Mouse (Mus musculus) kidney, adult 2 months (tissue): ENCODE data around the gene Gm4792. TPM values are rescaled to one million over a fixed set of nuclear protein-coding genes. Genes with fewer than 3 reads are reported as not detected.

Experiments used
- DNase-seq: peaks from one replicate; pipeline ENCODE4 v3.0.0; 2021
- H3K27ac ChIP-seq: fragments of 200-500 bp; 2 replicates; pipeline ENCODE4 v1.5.1; 2012; ENCODE audit warnings: low read depth, low read length, control low read depth, inconsistent platforms; ENCODE audit not compliant: insufficient read depth
- H3K27me3 ChIP-seq: fragments of 200-500 bp; replicated peaks from 2 replicates; pipeline ENCODE4 v1.6.1; 2012; ENCODE audit warnings: mild to moderate bottlenecking, moderate library complexity, low read length, inconsistent platforms; ENCODE audit not compliant: control insufficient read depth, insufficient read depth
- H3K36me3 ChIP-seq: fragments of 200-500 bp; 2 replicates; pipeline ENCODE4 v1.6.1; 2012; ENCODE audit warnings: mild to moderate bottlenecking, moderate library complexity, low read length, inconsistent platforms; ENCODE audit not compliant: control insufficient read depth, insufficient read depth
- H3K4me1 ChIP-seq: fragments of 200-500 bp; 2 replicates; pipeline ENCODE4 v1.6.1; 2011; ENCODE audit warnings: low read length; ENCODE audit not compliant: control insufficient read depth, insufficient read depth
- H3K4me3 ChIP-seq: fragments of 200-500 bp; 2 replicates; pipeline ENCODE4 v1.5.1; 2011; ENCODE audit warnings: mild to moderate bottlenecking, low read depth, low read length, control low read depth; ENCODE audit not compliant: insufficient read depth
- CTCF ChIP-seq: fragments of 200-500 bp; conservative IDR thresholded peaks from 2 replicates; pipeline ENCODE4 v1.5.1; 2011; ENCODE audit warnings: low read depth, mild to moderate bottlenecking, control low read depth, low read length, moderate library complexity, mixed read lengths; ENCODE audit not compliant: insufficient read depth, insufficient read length
- POLR2A ChIP-seq: fragments of 200-500 bp; IDR thresholded peaks from one replicate; pipeline ENCODE4 v1.6.1; 2011; ENCODE audit warnings: low read depth, low read length, control low read depth
- WGBS: fragments of 180-500 bp; shearing (Covaris S2); methylation state at CpG from one replicate; pipeline ENCODE4 v1.1.7; 2018; 5-methylcytosine and 5-hydroxymethylcytosine counted together
- polyA plus RNA-seq: library from polyadenylated mRNA; depleted of rRNA; stranded (reverse); fragments of >200 nt; gene quantifications from 2 replicates; pipeline ENCODE4 v1.2.3, GENCODE M21; 2012; rRNA removed

Gene Gm4792
- polyA plus RNA-seq, 1 experiment = not detected

DNA sequence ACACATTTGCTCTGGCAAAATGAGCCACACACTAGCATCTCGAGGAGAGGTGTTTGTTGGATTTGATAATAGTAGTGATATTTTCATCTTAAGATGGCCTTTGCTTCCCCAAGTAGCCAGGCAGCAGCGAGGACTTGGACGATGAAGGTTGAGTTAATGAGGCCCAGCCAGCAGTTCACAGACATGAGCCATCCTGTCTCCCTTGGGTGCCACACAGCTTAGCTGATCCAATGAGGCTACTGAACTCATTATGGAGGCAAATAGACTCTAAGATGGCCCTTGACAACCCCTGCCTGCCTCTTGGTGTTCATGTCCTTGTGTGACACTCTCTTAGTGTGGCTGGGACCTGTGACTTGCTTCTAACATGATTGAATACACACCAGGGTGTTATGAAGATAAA, 43.7 kb downstream of the Gm4792 start:
- TF ChIP-seq POLR2A (no peak), CTCF (no peak)
- Histone ChIP-seq H3K4me3 (no peak overlapping the region), H3K27ac (no peak overlapping the region), H3K36me3 (no peaks in the 10 kb centered on the region), H3K4me1 (no peaks in the 10 kb centered on the region), H3K27me3 (no peaks in the 10 kb centered on the region)
- 62% methylated on average over 3 of the region's 3 CpGs for WGBS
- DNase-seq = no peak

GRCm38 (mm10) chr10:94253260-94253807, 45.2 kb downstream of the Gm4792 start:
- no peaks in the 10 kb centered on the region for H3K4me1 ChIP-seq
- no peaks in the 10 kb centered on the region for H3K27me3 ChIP-seq
- H3K4me3 ChIP-seq = no peak overlapping the region
- no peaks in the 10 kb centered on the region for H3K36me3 ChIP-seq
- WGBS = 47% methylated on average over 17 of the region's 17 CpGs
- no peak overlapping the region for H3K27ac ChIP-seq
- no peak for TF ChIP-seq POLR2A
- no peak for TF ChIP-seq CTCF
- DNase-seq = no peak

DNA sequence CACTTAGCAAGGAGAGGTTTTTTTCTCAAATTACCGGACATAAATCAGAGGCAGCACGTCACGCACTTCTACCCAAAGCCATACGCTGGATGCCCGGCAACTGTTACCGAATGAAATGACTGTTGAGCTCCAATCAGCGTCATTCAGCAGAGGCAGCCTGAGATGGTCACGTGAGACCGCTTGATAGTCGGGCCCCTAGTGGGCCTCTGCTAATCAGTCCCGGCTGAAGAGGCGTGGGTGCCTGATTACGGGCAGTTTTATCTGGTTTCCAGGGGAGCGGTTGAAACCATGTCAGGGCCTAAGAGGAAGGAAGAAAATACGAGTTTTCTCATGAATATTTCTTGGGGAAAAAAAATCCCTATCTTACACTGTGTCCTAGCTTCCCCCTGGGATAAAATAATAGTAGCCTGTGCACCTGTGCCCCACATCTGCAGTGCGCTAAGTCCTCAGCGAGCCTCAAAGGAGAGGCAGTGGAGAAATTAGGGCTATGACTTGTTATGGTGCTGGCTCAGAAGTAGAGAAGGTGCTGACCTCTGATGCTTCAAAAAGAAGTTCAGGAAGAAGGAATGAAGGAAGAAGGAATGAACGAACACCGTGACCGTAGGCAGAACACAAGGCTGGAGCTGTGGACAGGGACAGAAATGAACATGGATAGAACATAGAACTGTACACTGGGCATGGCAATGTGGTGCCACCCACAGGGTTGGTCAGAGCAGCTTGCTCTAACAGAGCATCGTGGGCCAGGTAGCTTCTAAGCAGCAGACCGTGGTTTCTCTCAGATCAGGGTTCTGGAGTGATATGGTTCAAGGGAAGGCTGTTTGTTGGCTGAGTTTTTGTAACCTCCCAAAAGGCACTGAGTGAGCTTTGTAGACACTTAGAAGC, 48.7 kb downstream of the Gm4792 start:
- 36% methylated on average over 22 of the region's 22 CpGs for WGBS
- TF ChIP-seq POLR2A (no peak), CTCF (no peak)
- no peak overlapping the region for H3K4me3 ChIP-seq
- no peak overlapping the region for H3K27ac ChIP-seq
- DNase-seq = no peak
- no peaks in the 10 kb centered on the region for H3K36me3 ChIP-seq
- no peaks in the 10 kb centered on the region for H3K27me3 ChIP-seq
- no peaks in the 10 kb centered on the region for H3K4me1 ChIP-seq

DNA sequence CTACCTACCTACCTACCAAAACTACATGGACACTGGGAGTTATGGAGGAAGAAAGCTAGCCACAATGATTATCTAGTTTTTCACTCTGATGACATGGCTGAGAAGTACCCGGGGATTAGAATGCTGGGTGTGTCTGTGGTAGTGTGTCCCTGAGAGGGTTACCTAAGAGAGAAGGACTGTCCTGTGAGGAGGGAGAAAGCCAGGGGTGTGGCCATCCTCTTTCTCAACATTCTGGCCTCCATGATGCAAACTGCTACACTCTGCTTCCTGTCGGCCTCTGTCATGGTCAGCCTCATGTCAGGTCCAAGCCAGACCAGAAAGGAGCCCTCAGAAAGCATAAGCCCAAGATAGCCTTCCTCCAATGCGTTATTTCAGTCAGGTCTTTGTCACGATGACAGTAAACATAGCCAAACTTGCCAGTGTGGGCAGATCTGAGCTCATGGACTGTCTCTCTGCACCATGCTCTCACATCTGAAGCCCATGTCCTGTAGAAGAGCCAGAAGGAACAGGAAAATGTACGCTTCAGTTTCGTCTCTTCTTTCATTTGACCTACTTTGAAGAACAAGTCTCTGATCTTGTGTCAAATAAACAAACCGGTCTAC, 50.7 kb downstream of the Gm4792 start:
- Histone ChIP-seq H3K27me3 (no peaks in the 10 kb centered on the region), H3K4me3 (no peak overlapping the region), H3K36me3 (no peaks in the 10 kb centered on the region), H3K4me1 (no peaks in the 10 kb centered on the region), H3K27ac (no peak overlapping the region)
- TF ChIP-seq CTCF (no peak), POLR2A (no peak)
- no peak for DNase-seq
- 73% methylated on average over 7 of the region's 7 CpGs for WGBS

Other genes starting within 250 kb of the Gm4792 start
- 4.0 and 4.1 TPM in 2 replicates for gene Nr2c1, start 150.7 kb downstream of the Gm4792 start, polyA plus RNA-seq
- gene Ndufa12, start 100.0 kb downstream of the Gm4792 start, polyA plus RNA-seq = 223 and 328 TPM in 2 replicates
- 11.2 and 11.3 TPM in 2 replicates for gene Tmcc3, start 13.2 kb upstream of the Gm4792 start, polyA plus RNA-seq